Mouse (Mus musculus): ENCODE results near the gene Bst2. TPM values are rescaled to one million over a fixed set of nuclear protein-coding genes. Genes with fewer than 3 reads are reported as not detected.

The Bst2 gene
- 47.2 and 50.6 TPM in 2 replicates for polyA plus RNA-seq (2012; rRNA removed)
- polyA plus RNA-seq (2014; fragmentation: Nextera tagmentation; extraction: Ambion mirVana), result 12.4 and 16.5 TPM in 2 replicates

DNA sequence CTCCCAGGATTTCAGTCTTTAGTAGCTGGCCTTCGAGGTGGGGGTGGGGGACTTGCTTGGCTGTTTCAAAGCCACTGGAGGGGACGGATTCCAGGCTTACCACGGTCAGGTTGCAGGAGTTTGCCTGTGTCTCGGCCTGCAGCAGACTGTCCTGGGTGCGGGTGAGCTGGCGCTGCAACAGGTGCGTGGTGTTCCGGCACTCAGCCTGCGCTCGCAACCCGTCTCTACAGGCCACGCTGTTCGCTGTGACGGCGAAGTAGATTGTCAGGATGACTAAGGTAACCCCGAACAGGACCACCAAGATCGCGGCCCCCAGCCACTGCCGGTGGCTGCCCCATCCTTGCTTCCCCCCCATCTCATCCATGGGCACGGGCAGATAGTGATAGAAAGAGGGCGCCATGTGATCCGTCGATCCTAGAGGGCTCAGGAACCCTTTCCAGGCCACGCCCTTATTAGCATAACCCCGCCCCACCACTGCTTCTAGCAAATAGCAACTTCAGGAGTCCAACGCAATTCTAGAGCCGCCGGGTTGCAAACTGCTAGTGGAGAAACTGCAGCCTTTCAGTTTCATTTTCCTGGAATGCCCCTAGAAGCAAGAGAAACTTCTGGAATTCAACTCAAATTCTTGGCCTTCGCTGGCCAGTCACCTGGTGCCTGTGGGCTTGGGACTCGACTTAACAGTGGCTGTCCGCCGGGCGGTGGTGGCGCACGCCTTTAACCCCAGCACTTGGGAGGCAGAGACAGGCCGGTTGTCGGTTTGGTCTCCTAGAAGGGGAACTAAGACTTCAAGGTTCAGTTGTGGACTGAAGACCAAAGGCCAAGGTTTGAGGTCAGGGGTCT, at the start of gene Bst2:
Gene Bst2, minus strand, starts transcription at position 429 of the 840 bp plus-strand sequence.
- Histone ChIP-seq H3K27ac (replicated peaks; ENCODE audit: low read depth, low read length) (no peak within 1 kb of the TSS), H3K36me3 (ENCODE audit: control insufficient read depth, insufficient read depth, low read length) (no peaks in the 10 kb centered on the region), H3K9me3 (ENCODE audit: control insufficient read depth, low read length) (no peaks in the 10 kb centered on the region), H3K4me3 (replicated peaks; ENCODE audit: low read length) (peak within 1 kb of the TSS; percentile 31), H3K4me1 (ENCODE audit: control insufficient read depth, insufficient read depth, low read length) (peaks cover 10% of the 10 kb centered on the region; the same call in 1 of the 2 replicates), H3K4me2 (replicated peaks; ENCODE audit: low read depth, low read length, severe bottlenecking) (peak within 1 kb of the TSS; percentile 65), H3K27me3 (ENCODE audit: control insufficient read depth, insufficient read depth, low read length) (no peaks in the 10 kb centered on the region; the same call in 1 of the 2 replicates), H3K9ac (ENCODE audit: low read depth, low read length, severe bottlenecking) (peak within 1 kb of the TSS; percentile 38)
- DNase-seq (ENCODE audit: low spot score) (peak; percentile 94), ATAC-seq (ENCODE audit: low FRiP score, low read depth) (peak; percentile 85)
- 2% methylated on average over 37 of the region's 37 CpGs for WGBS
- no peak for TF ChIP-seq POLR2A (IDR thresholded peaks at IDR 0.05; ENCODE audit: borderline replicate concordance, extremely low read depth, insufficient read depth, insufficient read length)

- H3K27ac ChIP-seq (replicated peaks; ENCODE audit: low read depth, low read length), result no peak overlapping the region
- peaks cover 4% of the 10 kb centered on the region; the same call in 1 of the 2 replicates for H3K4me1 ChIP-seq (ENCODE audit: control insufficient read depth, insufficient read depth, low read length)
- H3K36me3 ChIP-seq (ENCODE audit: control insufficient read depth, insufficient read depth, low read length), result peaks cover 38% of the 10 kb centered on the region
- ATAC-seq (ENCODE audit: low FRiP score, low read depth) (no peak), DNase-seq (ENCODE audit: low spot score) (peak; percentile 22)
- no peaks in the 10 kb centered on the region for H3K9me3 ChIP-seq (ENCODE audit: control insufficient read depth, low read length)
- no peak overlapping the region for H3K4me3 ChIP-seq (replicated peaks; ENCODE audit: low read length)
- TF ChIP-seq POLR2A (IDR thresholded peaks at IDR 0.05; ENCODE audit: borderline replicate concordance, extremely low read depth, insufficient read depth, insufficient read length), result no peak
- WGBS, result 82% methylated on average over 2 of the region's 2 CpGs
- no peaks in the 10 kb centered on the region for H3K27me3 ChIP-seq (ENCODE audit: control insufficient read depth, insufficient read depth, low read length)
- H3K9ac ChIP-seq (ENCODE audit: low read depth, low read length, severe bottlenecking), result no peak overlapping the region
- H3K4me2 ChIP-seq (replicated peaks; ENCODE audit: low read depth, low read length, severe bottlenecking), result no peak overlapping the region
Observed at GRCm38 (mm10) chr8:71586891-71587290, 49.6 kb upstream of the Bst2 start.

DNA sequence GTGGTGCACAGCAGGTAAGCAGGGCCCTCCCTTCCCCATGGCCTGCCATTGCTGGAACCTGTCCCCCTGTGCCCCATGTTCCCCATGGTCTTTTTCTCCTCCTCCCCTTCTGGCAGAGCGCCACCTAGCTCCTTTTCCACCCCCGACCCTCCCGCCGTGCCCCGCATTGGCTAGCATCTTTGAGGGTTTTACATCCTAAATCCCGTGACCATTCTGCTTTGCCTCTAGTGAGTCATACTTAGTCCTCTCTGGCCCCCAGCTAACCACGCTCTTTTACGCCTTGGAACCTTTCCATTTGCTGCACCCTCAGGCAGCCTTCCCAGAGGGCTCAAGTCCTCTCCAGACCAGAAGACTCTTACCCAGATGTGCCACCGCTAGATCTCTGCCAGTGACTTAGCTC, 42.9 kb upstream of the Bst2 start:
- no peaks in the 10 kb centered on the region for H3K4me1 ChIP-seq (ENCODE audit: control insufficient read depth, insufficient read depth, low read length)
- DNase-seq (ENCODE audit: low spot score) (no peak), ATAC-seq (ENCODE audit: low FRiP score, low read depth) (no peak)
- no peak overlapping the region for H3K9ac ChIP-seq (ENCODE audit: low read depth, low read length, severe bottlenecking)
- peaks cover 34% of the 10 kb centered on the region for H3K36me3 ChIP-seq (ENCODE audit: control insufficient read depth, insufficient read depth, low read length)
- 46% methylated on average over 9 of the region's 9 CpGs for WGBS
- no peaks in the 10 kb centered on the region for H3K9me3 ChIP-seq (ENCODE audit: control insufficient read depth, low read length)
- H3K4me3 ChIP-seq (replicated peaks; ENCODE audit: low read length), result no peak overlapping the region
- no peak overlapping the region for H3K27ac ChIP-seq (replicated peaks; ENCODE audit: low read depth, low read length)
- no peaks in the 10 kb centered on the region for H3K27me3 ChIP-seq (ENCODE audit: control insufficient read depth, insufficient read depth, low read length)
- H3K4me2 ChIP-seq (replicated peaks; ENCODE audit: low read depth, low read length, severe bottlenecking), result no peak overlapping the region
- no peak for TF ChIP-seq POLR2A (IDR thresholded peaks at IDR 0.05; ENCODE audit: borderline replicate concordance, extremely low read depth, insufficient read depth, insufficient read length)

GRCm38 (mm10) chr8:71579476-71579875, 42.2 kb upstream of the Bst2 start:
- H3K4me1 ChIP-seq (ENCODE audit: control insufficient read depth, insufficient read depth, low read length), result no peaks in the 10 kb centered on the region
- DNase-seq (ENCODE audit: low spot score) (no peak), ATAC-seq (ENCODE audit: low FRiP score, low read depth) (no peak)
- H3K36me3 ChIP-seq (ENCODE audit: control insufficient read depth, insufficient read depth, low read length), result peaks cover 26% of the 10 kb centered on the region
- H3K9me3 ChIP-seq (ENCODE audit: control insufficient read depth, low read length), result no peaks in the 10 kb centered on the region
- no peak overlapping the region for H3K9ac ChIP-seq (ENCODE audit: low read depth, low read length, severe bottlenecking)
- WGBS, result 87% methylated on average over 10 of the region's 14 CpGs
- H3K4me2 ChIP-seq (replicated peaks; ENCODE audit: low read depth, low read length, severe bottlenecking), result no peak overlapping the region
- no peak overlapping the region for H3K4me3 ChIP-seq (replicated peaks; ENCODE audit: low read length)
- TF ChIP-seq POLR2A (IDR thresholded peaks at IDR 0.05; ENCODE audit: borderline replicate concordance, extremely low read depth, insufficient read depth, insufficient read length), result no peak
- no peak overlapping the region for H3K27ac ChIP-seq (replicated peaks; ENCODE audit: low read depth, low read length)
- no peaks in the 10 kb centered on the region for H3K27me3 ChIP-seq (ENCODE audit: control insufficient read depth, insufficient read depth, low read length)

DNA sequence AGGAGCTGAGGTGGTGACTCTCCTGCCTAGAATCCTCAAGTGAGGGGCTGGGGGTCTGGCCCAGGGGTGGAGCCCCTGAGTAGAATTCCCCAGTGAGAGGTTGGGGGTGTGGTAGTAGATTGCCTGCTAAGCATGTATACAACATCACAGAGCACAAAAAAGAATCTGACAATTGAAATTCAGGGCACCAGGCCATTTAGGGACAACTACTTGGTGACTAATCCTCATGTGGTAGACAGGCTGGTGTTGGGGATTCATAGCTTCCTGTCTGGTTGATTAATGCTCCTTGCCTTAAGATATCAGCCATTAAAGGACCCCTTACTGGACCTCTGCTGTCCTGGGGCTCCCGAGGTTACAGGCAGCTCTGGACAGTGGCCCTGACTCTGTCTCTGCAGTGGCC, 41.8 kb upstream of the Bst2 start:
- Histone ChIP-seq H3K27ac (replicated peaks; ENCODE audit: low read depth, low read length) (no peak overlapping the region), H3K4me1 (ENCODE audit: control insufficient read depth, insufficient read depth, low read length) (no peaks in the 10 kb centered on the region), H3K9ac (ENCODE audit: low read depth, low read length, severe bottlenecking) (no peak overlapping the region), H3K9me3 (ENCODE audit: control insufficient read depth, low read length) (no peaks in the 10 kb centered on the region), H3K36me3 (ENCODE audit: control insufficient read depth, insufficient read depth, low read length) (peaks cover 22% of the 10 kb centered on the region), H3K27me3 (ENCODE audit: control insufficient read depth, insufficient read depth, low read length) (no peaks in the 10 kb centered on the region), H3K4me3 (replicated peaks; ENCODE audit: low read length) (no peak overlapping the region), H3K4me2 (replicated peaks; ENCODE audit: low read depth, low read length, severe bottlenecking) (no peak overlapping the region)
- no peak for TF ChIP-seq POLR2A (IDR thresholded peaks at IDR 0.05; ENCODE audit: borderline replicate concordance, extremely low read depth, insufficient read depth, insufficient read length)
- WGBS, result 81% methylated on average over 1 of the region's 1 CpGs
- no peak for ATAC-seq (ENCODE audit: low FRiP score, low read depth)
- DNase-seq (ENCODE audit: low spot score), result no peak
